Mouse (Mus musculus) hindbrain, embryonic 12.5 days (tissue): Measurements from ENCODE around the gene Il10rb. TPM values are rescaled to one million over a fixed set of nuclear protein-coding genes. Genes with fewer than 3 reads are reported as not detected.

ENCODE experiments used
- ATAC-seq: fragments of 200-750 bp; cut with Nextera tagmentation; 2 replicates; pipeline ENCODE4 v1.8.0; 2017; ENCODE audit warnings: moderate TSS enrichment; ENCODE audit not compliant: low FRiP score
- H3K27ac ChIP-seq: fragments of 300-500 bp; sonication (generic); 2 replicates; pipeline ENCODE4 v1.5.1; 2016; ENCODE audit warnings: mild to moderate bottlenecking
- H3K27me3 ChIP-seq: fragments of 300-500 bp; sonication (generic); 2 replicates; pipeline ENCODE4 v1.6.1; 2016; ENCODE audit warnings: mild to moderate bottlenecking
- H3K36me3 ChIP-seq: fragments of 300-500 bp; sonication (generic); 2 replicates; pipeline ENCODE4 v1.6.1; 2016; ENCODE audit warnings: mild to moderate bottlenecking
- H3K4me1 ChIP-seq: fragments of 300-500 bp; sonication (generic); 2 replicates; pipeline ENCODE4 v1.6.1; 2016
- H3K4me2 ChIP-seq: fragments of 300-500 bp; sonication (generic); replicated peaks from 2 replicates; pipeline ENCODE4 v1.6.1; 2016; ENCODE audit warnings: mild to moderate bottlenecking
- H3K4me3 ChIP-seq: fragments of 300-500 bp; sonication (generic); 2 replicates; pipeline ENCODE4 v1.5.1; 2016; ENCODE audit warnings: mild to moderate bottlenecking
- H3K9ac ChIP-seq: fragments of 300-500 bp; sonication (generic); 2 replicates; pipeline ENCODE4 v1.6.1; 2016; ENCODE audit warnings: mild to moderate bottlenecking, moderate library complexity
- H3K9me3 ChIP-seq: fragments of 300-500 bp; sonication (generic); replicated peaks from 2 replicates; pipeline ENCODE4 v1.6.1; 2016; ENCODE audit warnings: mild to moderate bottlenecking
- WGBS: fragments of 180-500 bp; shearing (Covaris S2); methylation state at CpG from one replicate; pipeline ENCODE4 v1.1.7; 2016; 5-methylcytosine and 5-hydroxymethylcytosine counted together
- polyA plus RNA-seq: library from polyadenylated mRNA; unstranded; fragments of >200 nt; fragmentation: Nextera tagmentation; extraction: Ambion mirVana; gene quantifications from 2 replicates; pipeline ENCODE4 v1.2.1, GENCODE M21; 2016

The Il10rb gene
- polyA plus RNA-seq, 1 experiment from 2014 or later = 8.5 TPM

DNA sequence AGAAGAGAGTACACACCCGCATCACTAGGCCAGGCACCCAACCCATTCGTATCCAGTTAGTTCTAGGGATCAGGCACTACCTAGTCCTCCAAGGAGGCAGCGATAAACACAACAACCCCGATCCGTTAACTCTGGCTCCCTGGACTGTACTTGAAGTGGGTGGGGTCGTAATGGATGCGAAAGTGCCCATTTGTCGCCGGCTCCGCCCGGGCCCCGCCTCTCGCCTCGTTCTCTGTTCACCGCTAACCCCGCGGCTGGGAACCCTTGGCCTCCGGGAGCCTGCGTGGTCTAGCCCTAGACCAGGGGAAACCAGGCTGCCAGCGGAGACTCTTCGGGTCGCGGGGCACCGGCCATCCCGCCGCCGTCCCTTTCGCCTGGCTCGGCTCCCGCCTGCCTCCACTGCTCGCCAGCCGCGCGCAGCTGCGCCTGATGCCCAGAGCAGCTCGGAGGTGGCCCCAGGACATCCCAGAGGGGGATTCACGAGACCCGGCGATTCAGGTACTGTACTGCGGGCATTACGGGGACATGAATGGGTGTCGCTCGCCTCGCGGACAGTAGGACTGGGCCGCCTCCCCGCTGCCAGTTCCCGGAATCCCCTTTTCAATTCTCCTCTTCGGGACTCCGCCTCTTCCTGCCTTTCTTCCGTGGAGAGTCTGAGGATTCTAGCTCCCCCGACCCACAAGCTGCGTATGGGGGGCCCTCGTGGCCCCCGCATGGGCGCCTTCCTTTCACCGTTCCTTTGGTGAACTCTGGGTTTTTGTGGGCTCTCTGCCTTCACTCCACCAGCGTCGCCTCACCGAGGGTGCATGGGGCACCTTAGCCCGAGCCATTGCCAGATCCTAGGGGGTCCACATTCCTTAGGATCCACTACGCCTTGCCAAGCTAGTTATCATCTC, 33.1 kb upstream of the Il10rb start, which contains the start of gene Ifnar2:
Gene Ifnar2, plus strand, starts transcription at position 207 of the 896 bp plus-strand sequence.
- peak within 1 kb of the TSS; percentile 76 for H3K4me2 ChIP-seq
- under 1% methylated on average over 57 of the region's 62 CpGs for WGBS

DNA sequence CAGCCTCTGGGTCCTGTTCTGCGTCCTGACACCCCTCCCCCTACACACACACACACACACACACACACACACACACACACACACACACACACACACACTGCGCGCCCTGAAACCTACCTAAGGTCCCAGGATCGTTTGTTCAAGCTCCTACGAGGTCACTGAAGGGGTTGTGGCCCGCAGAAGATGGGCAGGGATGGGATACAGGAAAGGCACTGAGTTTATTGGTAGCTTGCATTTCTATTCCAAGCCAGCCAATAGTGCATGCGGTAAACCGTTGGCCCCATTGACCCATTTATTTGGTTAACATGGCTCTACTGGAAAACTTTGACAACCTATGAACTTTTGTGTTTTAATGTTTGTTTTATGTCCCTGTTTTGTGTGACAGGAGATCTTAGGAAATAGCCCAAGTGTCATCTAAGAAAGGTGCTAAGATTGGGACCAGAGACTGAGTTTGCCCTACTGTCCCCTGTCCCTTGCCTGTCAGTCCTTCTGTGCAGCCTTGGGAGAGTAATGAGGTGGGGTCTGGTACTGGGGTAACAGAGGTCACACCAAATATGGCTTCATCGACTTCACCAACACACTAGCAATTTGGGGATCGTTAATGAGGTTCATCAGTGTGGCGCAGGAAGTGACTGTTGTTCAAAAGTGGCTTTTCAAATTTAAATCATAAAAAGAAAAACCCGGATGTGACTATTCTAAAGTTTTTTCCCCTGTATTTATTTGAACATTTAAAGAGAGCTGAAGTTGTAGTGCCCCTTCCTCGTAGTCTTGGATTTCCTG, 32.3 kb upstream of the Il10rb start:
- H3K36me3 ChIP-seq = no peaks in the 10 kb centered on the region
- H3K4me1 ChIP-seq = peaks cover 15% of the 10 kb centered on the region
- H3K4me3 ChIP-seq = peak overlapping the region; percentile 77
- no peaks in the 10 kb centered on the region for H3K9me3 ChIP-seq
- ATAC-seq = no peak; the same call in 1 of the 2 replicates
- H3K27ac ChIP-seq = peak overlapping the region; percentile 95
- 45% methylated on average over 13 of the region's 13 CpGs for WGBS
- no peaks in the 10 kb centered on the region for H3K27me3 ChIP-seq
- peak overlapping the region; percentile 87 for H3K9ac ChIP-seq
- peak overlapping the region; percentile 76 for H3K4me2 ChIP-seq

More for the DNA sequence above, 33.1 kb upstream of the Il10rb start, which contains the start of gene Ifnar2:
- Histone ChIP-seq H3K9me3 (no peaks in the 10 kb centered on the region), H3K4me1 (peaks cover 14% of the 10 kb centered on the region), H3K36me3 (no peaks in the 10 kb centered on the region), H3K9ac (peak within 1 kb of the TSS; percentile 87), H3K27me3 (no peaks in the 10 kb centered on the region), H3K27ac (peak within 1 kb of the TSS; percentile 95), H3K4me3 (peak within 1 kb of the TSS; percentile 77)
- ATAC-seq = peak; percentile 91

DNA sequence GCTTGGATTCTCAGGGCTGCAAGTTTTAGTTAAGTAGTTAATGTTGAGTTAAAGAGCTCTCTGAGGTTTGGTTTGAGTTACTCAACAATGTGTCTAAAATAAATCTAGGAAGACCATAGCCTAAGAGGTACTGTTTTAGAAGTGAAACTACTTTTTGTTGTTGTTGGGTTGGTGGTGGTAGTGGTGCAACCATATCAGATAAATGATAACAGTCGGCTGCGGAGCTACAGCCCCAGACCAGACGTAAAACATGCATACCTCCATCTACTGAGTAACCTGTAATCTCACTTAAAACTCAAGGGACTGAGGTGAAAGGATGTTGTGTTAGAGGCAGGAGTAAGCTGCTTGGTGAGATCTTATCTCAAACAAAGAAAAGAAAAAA, 31.7 kb upstream of the Il10rb start:
- no peak overlapping the region for H3K4me2 ChIP-seq
- H3K36me3 ChIP-seq = no peaks in the 10 kb centered on the region
- no peak overlapping the region for H3K4me3 ChIP-seq
- H3K27me3 ChIP-seq = no peaks in the 10 kb centered on the region
- H3K27ac ChIP-seq = no peak overlapping the region
- WGBS = 91% methylated on average over 3 of the region's 3 CpGs
- H3K4me1 ChIP-seq = peaks cover 19% of the 10 kb centered on the region
- H3K9me3 ChIP-seq = no peaks in the 10 kb centered on the region
- no peak for ATAC-seq
- no peak overlapping the region for H3K9ac ChIP-seq

DNA sequence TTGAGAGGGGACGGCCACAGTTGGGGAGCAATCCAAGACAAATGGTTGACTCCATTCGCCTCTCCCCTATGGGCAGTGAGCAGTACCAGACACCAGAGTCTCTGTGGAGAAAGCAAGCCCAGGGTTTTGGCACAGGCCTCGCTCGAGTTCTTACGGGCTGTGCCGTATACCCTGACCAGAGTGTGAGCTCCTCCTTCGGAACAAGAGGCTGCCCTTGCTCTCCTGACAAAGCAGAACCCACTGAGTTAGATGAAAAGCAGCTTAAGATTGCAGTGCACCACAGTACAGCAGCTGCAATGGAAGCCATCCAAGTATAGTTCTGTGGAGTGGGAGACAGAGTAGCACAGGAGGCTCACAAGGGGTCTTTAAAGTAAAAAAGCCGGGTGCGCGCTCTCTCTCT, 29.3 kb upstream of the Il10rb start:
- WGBS = 90% methylated on average over 10 of the region's 10 CpGs
- no peak overlapping the region for H3K4me3 ChIP-seq
- H3K36me3 ChIP-seq = no peaks in the 10 kb centered on the region
- H3K4me2 ChIP-seq = no peak overlapping the region
- H3K9me3 ChIP-seq = no peaks in the 10 kb centered on the region
- no peaks in the 10 kb centered on the region for H3K27me3 ChIP-seq
- ATAC-seq = no peak
- H3K27ac ChIP-seq = no peak overlapping the region
- no peak overlapping the region for H3K9ac ChIP-seq
- H3K4me1 ChIP-seq = peaks cover 19% of the 10 kb centered on the region

DNA sequence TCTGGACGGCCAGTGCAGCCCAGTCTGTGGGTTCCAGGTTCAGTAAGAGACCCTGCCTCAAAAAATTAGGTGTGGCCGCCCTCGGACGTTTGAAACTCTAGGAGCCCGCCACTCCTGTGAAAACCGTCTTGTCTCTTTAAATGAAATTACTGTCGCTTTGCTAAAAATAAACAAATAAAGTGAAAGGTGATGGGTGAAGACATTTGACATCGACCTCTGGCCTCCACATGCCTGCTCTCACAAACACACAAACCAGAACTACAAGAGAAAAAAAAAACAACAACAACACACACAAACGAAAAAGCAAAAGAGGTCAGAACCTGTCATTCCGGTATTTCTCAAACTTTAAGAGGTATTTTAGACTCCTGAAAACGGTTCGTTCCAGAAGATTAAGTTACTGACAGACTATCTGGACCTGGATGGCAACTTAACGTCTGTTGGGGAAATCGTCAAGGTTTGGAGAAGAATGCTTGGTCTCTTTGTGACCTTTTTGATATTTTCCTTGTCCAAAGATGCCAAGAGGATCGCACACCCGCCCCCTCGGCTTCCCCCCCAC, 27.5 kb upstream of the Il10rb start:
- WGBS = 52% methylated on average over 17 of the region's 17 CpGs
- peak overlapping the region; percentile 52; the same call in 1 of the 2 replicates for H3K27ac ChIP-seq

DNA sequence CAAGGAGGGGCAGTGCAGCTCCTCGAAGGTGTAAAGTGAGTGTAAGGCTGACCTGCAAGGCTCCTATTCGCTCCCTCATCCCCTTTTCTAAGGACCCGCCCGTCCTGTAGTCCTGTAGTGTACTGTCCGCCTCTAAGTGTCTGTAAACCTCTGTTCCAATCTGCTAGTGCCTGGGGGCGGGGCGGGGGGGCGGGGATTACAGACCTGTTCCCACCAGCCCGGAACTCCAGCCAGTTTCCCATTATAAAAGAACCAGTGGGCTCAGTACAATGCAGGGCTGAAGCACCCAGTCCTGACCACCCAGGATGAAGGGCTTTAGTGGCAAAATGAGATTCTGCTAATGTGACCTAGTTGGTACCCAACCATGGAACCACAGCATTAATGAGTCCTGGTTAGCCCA, 27.0 kb upstream of the Il10rb start:
- Histone ChIP-seq H3K9ac (0 out of 2 replicates have a peak overlapping the region, but pooled peaks have one; percentile 13), H3K9me3 (no peaks in the 10 kb centered on the region), H3K4me1 (peaks cover 9% of the 10 kb centered on the region), H3K4me2 (0 out of 2 replicates have a peak overlapping the region, but pooled peaks have one; percentile 15), H3K27me3 (no peaks in the 10 kb centered on the region), H3K27ac (peak overlapping the region; percentile 62), H3K4me3 (no peak overlapping the region), H3K36me3 (peaks cover under 1% of the 10 kb centered on the region; the same call in 1 of the 2 replicates)
- 27% methylated on average over 9 of the region's 9 CpGs for WGBS
- peak; percentile 56; the same call in 1 of the 2 replicates for ATAC-seq

More for the DNA sequence above, 27.5 kb upstream of the Il10rb start:
- Histone ChIP-seq H3K4me3 (no peak overlapping the region), H3K27me3 (no peaks in the 10 kb centered on the region), H3K4me2 (0 out of 2 replicates have a peak overlapping the region, but pooled peaks have one; percentile 15), H3K4me1 (peaks cover 14% of the 10 kb centered on the region), H3K9ac (0 out of 2 replicates have a peak overlapping the region, but pooled peaks have one; percentile 13), H3K9me3 (no peaks in the 10 kb centered on the region), H3K36me3 (no peaks in the 10 kb centered on the region)
- ATAC-seq = no peak

DNA sequence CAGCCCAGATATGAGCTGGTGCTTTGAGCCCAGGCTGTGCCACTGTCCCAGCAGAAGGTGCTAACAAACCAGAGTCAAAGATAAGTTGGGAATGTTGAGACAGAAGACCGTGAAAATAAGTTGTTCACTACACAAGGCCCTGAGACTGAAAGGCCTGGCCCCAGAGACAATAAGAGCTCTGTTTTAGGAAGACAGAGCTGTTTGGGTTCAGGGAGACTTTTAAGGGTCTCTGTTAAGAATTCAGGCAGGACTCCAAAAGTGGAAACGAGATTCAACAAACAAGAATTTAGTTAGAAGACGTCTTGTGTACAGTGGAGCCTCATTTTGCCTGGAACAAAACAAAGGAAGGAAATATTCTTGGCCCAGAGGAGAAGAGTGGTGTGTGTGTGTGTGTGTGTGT, 26.6 kb upstream of the Il10rb start:
- H3K27me3 ChIP-seq = no peaks in the 10 kb centered on the region
- H3K36me3 ChIP-seq = peaks cover 5% of the 10 kb centered on the region; the same call in 1 of the 2 replicates
- H3K4me2 ChIP-seq = no peak overlapping the region
- peak; percentile 43; the same call in 1 of the 2 replicates for ATAC-seq
- peaks cover 6% of the 10 kb centered on the region for H3K4me1 ChIP-seq
- H3K4me3 ChIP-seq = no peak overlapping the region
- no peaks in the 10 kb centered on the region for H3K9me3 ChIP-seq
- no peak overlapping the region for H3K9ac ChIP-seq
- WGBS = 64% methylated on average over 3 of the region's 3 CpGs
- H3K27ac ChIP-seq = peak overlapping the region; percentile 62; the same call in 1 of the 2 replicates

DNA sequence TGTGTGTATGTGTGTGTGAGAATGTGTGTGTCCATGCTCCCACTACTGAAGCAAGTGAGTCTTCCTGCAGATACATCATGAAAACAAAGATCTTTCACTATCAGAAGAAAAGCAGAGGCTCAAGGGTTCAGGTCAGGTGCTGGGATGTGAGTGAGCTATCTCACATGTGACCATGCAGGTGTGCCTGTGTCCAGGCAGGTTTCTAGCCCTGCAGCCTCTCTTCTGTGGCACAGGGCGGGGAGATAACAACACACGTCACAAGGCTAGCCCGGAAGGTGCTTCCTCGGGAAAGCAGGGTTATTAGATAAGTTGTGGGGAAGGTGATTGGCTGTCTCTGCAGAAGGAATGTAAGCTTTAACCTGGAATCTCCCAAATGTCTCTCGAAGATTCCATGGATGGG, 25.8 kb upstream of the Il10rb start:
- Histone ChIP-seq H3K27me3 (no peaks in the 10 kb centered on the region), H3K9ac (no peak overlapping the region), H3K4me3 (no peak overlapping the region), H3K36me3 (peaks cover 10% of the 10 kb centered on the region), H3K27ac (no peak overlapping the region), H3K4me1 (peaks cover 6% of the 10 kb centered on the region), H3K4me2 (no peak overlapping the region), H3K9me3 (no peaks in the 10 kb centered on the region)
- 88% methylated on average over 5 of the region's 5 CpGs for WGBS
- no peak for ATAC-seq

DNA sequence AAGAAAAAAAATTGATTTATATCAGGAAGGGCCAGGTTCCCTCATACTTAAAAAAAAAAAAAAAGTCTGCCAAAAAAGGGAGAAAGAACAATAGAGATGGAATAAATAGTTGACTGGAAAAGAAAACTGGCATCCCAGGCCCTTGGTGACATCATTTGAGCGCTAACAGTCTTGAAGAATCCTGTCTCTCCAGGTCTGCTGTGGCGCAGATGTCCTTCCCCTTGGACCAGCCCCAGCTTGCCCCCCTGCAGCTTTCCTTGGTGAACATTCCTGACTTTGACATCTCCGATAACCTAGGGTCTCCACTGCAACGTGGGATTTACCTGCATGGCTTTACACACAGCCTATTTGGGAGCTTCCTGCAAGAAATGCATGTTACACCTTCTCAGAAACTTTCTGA, 24.4 kb upstream of the Il10rb start:
- H3K4me1 ChIP-seq = peaks cover 6% of the 10 kb centered on the region
- H3K36me3 ChIP-seq = peaks cover 12% of the 10 kb centered on the region
- no peak overlapping the region for H3K9ac ChIP-seq
- H3K4me2 ChIP-seq = no peak overlapping the region
- H3K4me3 ChIP-seq = no peak overlapping the region
- 81% methylated on average over 4 of the region's 4 CpGs for WGBS
- no peak overlapping the region for H3K27ac ChIP-seq
- no peaks in the 10 kb centered on the region for H3K27me3 ChIP-seq
- H3K9me3 ChIP-seq = no peaks in the 10 kb centered on the region
- no peak for ATAC-seq

DNA sequence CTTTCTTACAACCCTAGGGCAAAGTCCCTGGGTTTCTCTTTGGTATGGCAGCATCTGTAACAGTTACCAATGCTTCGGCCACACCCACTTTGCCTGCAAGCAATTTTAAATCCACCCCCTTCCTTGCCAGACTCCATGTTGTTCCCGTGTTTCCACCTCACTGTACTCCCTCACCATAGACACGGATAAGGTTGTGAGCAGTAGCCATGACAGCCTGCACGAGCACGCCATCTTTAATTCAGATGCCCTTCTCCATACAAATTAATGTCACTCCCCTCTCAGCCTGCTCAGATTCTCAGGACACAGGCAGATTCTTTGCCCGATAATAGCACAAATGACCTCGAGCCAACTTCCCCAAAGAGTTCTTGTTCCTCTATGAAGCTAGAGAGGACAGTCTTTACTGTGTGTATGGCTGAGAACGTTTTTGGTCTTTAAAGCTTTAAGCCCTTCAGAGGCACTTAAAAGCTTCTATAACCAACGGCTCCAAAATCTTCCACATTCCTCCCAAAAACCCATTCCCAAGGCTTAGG, 23.6 kb upstream of the Il10rb start:
- ATAC-seq = no peak
- H3K4me1 ChIP-seq = peaks cover 6% of the 10 kb centered on the region
- peaks cover 19% of the 10 kb centered on the region for H3K36me3 ChIP-seq
- no peaks in the 10 kb centered on the region for H3K27me3 ChIP-seq
- WGBS = 88% methylated on average over 9 of the region's 9 CpGs
- no peak overlapping the region for H3K4me2 ChIP-seq
- H3K9me3 ChIP-seq = no peaks in the 10 kb centered on the region
- no peak overlapping the region for H3K9ac ChIP-seq
- H3K27ac ChIP-seq = no peak overlapping the region
- no peak overlapping the region for H3K4me3 ChIP-seq

DNA sequence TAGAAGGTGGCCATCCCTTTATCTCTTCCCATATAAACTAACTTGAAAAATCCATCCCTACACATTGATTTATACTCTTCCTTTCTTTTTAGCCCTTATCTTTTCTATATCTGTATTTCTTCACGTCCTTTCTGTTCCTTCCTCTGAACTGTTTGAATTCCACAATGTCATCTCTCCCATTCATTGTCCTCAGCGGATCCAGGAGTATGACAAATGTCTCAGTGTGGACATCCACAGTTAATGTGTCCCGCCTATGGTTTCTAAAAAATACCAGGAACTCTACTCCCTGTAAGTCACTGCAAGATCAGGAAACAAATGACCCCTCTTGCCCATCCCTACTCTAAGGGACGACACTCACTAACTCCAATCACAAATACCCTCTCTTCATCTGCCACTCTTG, 21.7 kb upstream of the Il10rb start:
- no peak overlapping the region for H3K27ac ChIP-seq
- H3K4me3 ChIP-seq = no peak overlapping the region
- H3K4me2 ChIP-seq = no peak overlapping the region
- no peak overlapping the region for H3K9ac ChIP-seq
- no peaks in the 10 kb centered on the region for H3K4me1 ChIP-seq
- no peak for ATAC-seq
- no peaks in the 10 kb centered on the region for H3K27me3 ChIP-seq
- H3K9me3 ChIP-seq = no peaks in the 10 kb centered on the region
- H3K36me3 ChIP-seq = peaks cover 33% of the 10 kb centered on the region
- 87% methylated on average over 4 of the region's 4 CpGs for WGBS
